Mouse (Mus musculus) kidney, adult 18-20 months (tissue): ENCODE measurements at regions not wholly inside any gene's neighbourhood (a gene's known extent, or its start where the extent isn't known, plus 50 kb on each side); places are given as distances from the start of the nearest gene placed in this dataset.

Experiments used
- DNase-seq: peaks from one replicate; pipeline ENCODE4 v3.0.0; 2021

DNA sequence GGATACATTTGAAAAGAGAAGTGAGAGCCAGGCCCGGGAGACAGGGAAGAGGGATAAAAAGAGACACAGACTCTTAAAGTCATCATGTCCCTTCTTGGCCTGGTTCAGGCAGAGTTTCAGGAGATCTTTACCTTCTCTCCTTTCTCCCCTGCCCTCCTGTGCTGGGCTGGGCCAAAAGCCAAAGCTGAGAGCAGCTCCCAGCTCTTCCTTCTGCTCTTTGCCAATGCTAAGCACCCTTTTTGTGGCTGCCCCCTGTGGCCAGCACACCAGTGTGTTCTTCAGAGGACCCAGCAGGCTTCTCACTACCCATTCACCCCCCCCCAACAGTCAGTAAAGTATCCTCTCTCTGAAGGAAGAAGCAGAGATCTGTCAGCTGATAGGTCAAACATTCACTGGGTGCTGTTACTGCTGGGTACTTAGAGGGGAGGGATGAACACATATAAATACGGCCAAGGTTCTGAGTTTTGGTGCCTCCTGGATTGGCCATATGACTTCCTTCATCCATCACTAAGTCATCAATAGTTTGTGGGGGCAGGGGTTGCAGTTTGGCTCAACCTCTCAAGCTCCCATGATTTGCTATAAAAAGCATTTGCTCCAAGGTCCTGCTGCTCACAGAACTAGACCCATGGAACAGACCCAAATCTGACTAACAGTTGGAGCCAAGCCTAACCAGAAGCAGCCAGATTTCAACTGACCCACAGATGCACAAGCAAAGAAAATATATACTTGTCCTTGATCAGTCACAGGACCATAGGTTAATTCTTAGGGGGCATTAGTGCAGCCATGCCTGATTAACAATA, 87.7 kb upstream of the Spdye4c start:
- no peak for DNase-seq

DNA sequence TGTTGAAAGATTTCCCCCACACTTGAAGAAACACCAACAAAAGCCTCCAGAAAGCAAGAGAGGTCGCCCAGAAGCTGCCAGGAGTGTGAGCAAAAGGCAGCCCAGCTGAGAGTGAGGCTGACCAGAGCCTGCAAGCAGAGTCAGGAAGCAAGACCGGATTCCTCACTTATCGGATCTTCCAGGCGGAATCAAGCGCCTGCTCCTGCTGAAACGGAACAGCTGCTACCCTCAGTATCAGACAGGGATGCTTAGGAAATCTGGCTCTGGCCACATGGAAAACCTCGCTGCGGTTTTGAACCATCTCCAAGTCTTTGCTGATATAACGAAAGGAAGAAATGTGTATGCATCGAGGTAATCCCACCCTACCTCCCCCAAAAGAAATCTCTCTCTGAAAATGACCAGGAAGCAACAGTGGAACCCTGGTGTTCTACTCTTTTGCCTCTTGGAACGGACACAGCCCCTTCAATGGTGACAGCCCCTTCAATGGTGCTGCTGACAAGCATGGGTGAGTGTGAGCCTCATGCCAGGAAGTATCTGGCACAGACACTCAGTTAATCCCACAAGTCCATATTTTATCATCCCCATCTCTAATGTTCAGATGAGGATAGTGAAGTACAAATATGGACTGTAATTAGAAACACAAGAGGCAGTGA, 83.3 kb upstream of the Spdye4c start:
- DNase-seq: no peak

DNA sequence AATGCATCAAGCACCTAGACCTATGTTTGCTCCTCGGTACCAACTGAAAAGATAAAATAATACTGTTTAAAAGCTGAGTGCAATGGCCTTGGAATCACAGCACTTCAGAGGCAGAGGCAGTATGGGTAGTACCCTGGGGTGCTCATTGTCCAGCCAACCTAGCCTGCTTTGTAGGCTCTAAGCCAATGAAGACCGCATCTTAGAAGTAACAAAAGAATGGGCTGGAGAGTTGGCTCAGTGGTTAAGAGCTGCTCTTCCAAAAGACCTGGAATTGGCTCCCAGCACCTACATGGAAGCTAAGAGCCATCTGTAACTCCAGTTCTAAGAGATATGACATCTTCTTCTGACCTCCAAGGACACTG, 82.8 kb upstream of the Spdye4c start:
- no peak for DNase-seq

DNA sequence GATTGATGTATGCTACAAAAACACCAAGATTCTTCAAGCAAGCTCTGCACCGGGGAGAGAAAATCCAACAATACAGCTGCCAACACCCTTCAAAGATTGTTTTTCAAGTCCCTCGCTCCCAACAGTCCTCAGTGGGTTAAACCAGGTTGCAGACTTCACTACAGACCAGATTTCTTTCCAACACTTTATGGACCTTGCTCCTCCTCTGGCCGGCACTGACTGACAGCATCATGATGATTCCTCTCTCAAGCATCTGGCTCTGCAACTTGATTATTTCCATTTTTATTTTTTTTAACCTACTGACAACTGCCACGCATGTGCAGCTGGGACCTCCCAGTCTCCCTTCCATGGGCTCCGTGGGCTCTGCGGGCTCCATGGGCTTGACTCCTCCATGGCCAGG, 79.7 kb upstream of the Spdye4c start:
- no peak for DNase-seq

DNA sequence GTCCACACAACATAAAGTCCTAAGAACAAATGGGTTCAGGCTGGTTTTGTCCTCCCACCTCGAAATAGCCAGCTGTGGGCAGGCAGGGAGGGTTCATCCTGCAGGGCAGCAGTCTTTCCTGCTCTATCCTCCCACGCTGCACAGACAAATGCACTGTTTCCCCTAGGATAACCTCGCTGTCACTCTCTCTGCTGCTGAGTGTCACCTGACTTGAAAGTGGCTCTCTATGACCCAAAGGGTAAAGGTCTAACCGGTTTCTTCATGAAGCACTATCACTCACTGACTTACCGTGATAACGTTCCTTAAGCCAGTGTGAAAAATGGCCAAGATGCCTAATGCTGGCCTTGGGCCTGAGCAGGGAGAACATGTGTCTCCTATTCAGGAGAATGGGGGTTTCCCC, 78.2 kb upstream of the Spdye4c start:
- DNase-seq: no peak

DNA sequence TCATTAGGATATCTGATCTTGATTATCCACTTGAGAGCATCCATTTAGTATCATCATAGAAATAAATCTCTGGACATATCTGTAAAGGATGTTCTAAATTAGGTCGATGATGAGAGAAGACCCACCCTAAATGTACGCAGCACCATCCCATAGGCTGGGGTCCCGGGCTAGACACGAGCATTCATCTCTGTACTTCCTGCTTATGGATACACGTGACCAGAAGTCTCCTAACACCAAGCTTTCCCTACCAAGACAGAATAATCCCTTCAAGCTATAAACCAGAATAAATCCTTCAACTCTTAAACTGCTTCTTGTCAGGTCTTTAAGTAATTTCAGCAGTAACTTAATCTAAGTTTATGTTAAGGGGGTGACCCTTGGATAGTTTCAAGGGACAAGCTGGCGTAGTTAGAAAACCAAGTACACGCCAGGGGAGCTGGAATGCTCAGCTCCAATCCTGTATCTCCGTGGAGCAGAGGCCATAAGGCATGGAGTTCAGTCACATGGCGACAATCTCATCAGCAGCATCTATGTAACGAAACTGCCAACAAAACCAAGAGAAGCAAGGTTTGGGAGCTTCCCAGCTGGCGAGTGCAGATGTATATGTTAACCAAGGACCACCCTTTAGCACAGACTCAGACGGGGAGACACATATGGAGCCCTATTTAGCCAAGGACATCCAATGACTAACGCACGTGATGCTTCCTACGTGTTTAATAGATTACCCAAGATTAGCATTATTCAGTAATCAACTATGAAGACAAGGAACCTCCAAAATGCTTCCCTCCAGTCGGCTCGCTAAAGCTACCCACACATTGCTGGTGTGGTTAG, 76.3 kb upstream of the Spdye4c start:
- DNase-seq: no peak

DNA sequence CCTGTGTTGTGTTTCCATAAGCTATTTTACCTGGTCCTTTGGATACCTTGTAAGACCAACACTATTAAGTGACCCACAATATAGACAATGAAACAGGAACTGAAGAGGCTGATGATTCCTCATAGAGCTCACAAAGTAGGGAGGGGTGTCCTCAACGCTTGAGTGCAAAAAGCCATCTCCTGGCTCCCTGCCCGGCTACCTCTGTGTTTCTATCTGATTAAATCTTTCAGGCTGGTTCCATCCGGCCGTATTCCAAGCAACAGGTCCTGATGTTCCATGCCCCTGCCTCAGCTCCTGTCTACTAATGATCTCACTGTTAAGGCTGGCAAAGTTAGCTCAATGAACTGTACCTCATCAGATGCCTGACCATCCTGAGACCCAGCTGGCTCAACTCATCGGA, 75.3 kb upstream of the Spdye4c start:
- DNase-seq: no peak

DNA sequence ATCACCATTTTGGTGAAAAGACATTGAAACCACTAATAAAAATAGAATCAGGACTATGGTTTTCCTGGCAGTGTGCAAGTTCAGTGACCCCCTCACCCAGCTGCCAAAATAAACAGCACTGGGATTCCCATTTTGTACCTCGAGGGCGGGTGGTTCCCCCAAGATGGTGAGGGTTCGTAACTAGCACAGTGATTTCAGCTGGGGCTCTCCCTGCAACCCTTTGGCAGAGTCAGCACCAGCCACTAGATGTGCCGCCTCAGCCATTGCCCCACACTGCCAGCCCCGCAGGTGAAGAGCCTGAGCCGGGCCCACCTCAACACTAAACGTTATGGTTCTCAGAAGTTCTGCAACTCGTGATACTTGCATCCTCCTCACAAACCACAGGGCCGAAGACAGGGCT, 74.3 kb upstream of the Spdye4c start:
- DNase-seq: no peak

DNA sequence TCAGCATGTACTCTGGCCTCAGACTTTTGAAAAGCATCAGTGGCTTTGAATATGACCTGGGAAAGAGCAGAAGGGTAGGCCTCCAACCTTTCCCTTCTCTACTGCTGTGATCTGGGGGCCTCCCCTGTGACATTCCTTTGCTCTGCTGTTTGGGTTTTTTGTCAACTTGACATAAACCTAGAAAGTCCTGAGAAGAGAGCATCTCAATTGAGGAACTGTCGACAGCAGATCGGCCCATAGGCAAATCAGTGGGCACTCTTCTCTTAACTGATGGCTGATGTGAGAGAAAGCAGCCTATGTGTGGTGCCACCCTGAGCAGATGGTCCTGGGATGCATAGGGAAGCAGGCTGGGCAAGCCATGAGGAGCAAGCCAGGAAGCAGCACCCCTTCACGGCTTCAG, 72.9 kb upstream of the Spdye4c start:
- no peak for DNase-seq

DNA sequence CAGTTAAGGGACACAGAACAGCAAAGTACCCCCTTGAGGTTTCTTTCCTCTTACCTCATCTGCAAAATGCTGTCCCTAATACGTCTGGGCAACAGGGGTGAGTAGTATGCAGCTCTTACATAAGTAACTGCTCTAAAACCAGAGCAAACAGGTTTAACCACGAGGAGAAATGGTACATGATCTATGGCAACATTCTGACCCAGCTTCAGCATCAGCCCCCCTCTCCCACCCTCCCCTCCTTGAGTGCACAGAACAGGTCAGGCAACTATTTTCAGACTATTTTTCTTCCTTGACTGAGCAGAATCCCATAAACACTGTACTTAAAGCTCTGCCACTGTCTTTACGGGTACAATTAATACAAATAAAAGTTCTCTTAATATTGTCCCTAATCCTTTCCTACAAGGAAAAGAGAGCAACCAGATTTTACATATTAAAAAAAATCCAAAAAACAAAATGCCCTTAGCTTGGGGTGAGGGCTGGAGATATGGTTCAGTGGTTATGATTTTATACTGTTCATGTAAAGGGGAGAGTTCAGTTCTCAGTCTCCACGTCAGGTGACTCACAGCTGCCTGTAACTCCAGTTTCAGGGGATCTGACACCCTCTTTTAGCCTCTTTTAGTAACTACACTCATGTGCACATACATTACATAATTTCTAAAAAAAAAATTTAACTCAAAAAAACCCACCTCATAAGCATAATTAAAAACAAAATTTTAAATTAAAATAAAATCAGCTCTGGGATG, 69.1 kb upstream of the Spdye4c start:
- DNase-seq: no peak

DNA sequence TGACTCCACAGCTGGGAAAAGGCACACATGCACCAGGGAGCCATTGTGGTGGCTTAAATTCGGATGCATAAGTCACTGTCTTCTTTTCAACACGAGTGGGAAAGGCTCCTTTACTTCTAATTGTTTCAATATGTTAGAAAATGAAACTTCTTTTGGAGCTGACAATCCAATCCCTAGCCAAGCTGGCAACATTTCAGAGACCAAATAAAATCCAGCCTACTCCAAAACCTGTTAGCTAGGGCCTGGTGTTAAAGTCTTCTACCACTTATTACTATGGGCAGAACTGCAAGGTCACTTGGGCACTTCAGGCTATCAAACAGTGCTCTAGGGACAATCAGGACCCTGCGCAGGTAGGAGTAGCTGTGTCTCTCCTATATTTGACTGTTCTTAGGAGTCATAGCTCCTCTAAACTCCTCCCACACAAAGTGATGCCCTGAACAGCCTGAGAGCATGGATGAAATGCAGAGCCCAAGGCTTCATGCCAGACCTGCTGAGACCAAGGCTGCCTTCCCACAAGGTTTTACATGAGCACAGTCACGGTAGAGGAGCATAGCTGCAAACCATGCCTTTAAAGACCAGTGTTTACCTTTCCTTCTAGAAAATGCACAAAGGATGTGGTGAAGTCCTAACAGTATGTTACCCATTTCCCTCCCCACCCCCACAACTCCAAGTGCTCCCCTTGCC, 67.4 kb upstream of the Spdye4c start:
- no peak for DNase-seq

DNA sequence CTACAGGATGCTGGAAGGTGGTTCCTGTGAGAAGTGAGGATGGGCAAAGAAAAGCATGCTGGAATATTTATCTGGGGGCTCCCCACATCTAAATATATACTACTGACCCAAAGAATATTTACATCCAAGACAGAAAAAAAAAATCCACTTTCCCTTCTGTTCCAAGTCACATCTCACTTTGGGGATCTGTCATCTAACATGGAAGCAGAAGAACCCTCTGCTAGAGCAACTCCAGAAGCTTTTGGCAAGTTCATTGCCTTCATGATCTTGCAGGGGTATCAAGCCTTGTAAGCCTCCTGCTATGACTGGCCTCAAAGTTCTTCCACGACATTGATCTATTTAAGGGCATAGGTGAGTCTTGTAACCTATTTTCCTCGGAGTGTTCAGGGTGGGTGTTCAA, 64.9 kb upstream of the Spdye4c start:
- no peak for DNase-seq

DNA sequence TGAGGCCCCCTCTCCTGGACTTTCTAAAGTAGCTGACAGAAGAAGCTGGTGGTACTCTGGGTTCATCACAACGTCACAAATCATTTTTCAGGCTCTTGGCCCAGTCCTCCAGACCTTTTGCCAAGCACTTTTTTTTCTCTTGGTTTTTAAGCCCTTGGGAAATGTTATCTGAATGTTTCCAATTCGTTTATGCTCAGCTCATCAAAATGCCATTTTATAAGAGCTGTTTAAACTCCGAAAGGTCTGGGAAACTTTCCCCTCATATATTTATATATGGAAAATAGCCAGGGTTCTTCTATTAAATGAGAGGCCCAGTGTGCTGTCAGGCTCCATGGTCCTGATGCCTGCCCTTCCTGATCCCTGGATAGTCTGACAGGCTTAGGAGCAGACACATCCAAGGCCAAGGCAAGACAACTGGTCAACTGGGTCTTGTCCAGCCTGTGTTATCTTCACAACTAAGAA, 64.1 kb upstream of the Spdye4c start:
- DNase-seq: no peak

DNA sequence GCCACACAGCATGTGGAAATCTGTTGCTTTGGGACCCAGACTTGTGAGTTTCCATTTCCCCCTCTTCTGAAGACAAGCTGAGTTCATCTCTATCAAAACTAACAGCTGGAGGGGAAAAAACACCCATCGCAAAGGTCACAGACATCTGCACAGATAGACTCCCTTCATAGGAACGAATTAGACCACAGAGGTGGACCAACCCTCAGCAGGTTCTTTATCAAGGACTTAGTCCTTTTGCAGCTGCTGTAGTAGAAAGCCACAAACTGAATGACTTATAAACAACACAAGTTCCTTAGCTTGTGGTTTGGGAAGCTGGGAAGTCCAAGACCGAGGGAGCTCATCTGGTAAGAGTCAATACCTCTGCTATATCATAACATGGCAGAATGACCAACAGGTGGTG, 54.7 kb upstream of the Spdye4c start:
- no peak for DNase-seq

DNA sequence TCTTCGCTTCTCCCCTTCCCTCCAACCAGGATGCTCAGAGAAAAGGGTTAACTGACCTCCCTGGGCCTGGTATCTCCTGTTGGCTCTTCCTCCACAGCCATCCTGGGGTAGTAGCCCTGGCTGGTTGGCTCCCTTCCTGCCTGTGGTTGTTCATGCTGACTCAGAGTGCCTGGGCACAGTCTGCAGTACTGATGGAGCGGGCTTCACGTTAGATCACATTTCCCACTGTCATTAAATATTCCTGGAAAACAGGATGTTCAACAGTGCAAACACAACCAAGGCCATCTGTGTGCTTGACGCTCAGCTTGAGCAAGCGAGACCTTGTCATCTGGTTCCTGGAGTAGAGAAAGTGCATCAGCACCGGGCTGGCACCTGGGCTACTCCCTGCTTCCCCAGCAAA, 53.6 kb upstream of the Spdye4c start:
- no peak for DNase-seq

DNA sequence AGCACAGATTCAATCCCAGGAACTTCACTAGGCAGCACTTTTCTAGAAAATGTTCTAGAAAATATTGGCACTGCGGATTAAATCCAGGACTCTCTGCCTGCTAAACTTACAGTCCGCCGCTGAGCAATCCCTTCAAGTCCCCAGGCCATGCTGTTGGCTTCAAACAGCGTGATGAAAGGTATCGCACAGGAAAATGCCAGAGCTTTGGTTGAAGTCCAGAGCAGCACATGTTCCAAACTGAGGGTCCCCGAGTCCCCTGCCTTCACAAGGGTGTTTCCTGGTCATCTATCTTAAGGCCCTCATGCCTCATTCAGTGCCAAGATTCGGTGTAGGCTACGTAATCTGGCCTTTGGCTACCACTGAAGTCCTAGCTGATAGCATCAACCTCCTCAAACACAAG, 52.3 kb upstream of the Spdye4c start:
- DNase-seq: no peak
